Mouse (Mus musculus) lung, embryonic 16.5 days (tissue): ENCODE measurements at regions not wholly inside any gene's neighbourhood (a gene's known extent, or its start where the extent isn't known, plus 50 kb on each side); places are given as distances from the start of the nearest gene placed in this dataset.

Experiments
- ATAC-seq: fragments of 200-750 bp; cut with Nextera tagmentation; 2 replicates; pipeline ENCODE4 v1.8.0; 2017; ENCODE audit warnings: low read depth, mild to moderate bottlenecking, moderate library complexity
- H3K27ac ChIP-seq: fragments of 300-500 bp; sonication (generic); 2 replicates; pipeline ENCODE4 v1.5.1; 2014; ENCODE audit warnings: mild to moderate bottlenecking, control low read depth, low read length
- H3K27me3 ChIP-seq: fragments of 300-500 bp; sonication (generic); 2 replicates; pipeline ENCODE4 v1.6.1; 2014; ENCODE audit warnings: low read depth, low read length, mixed read lengths; ENCODE audit not compliant: control insufficient read depth, insufficient read depth
- H3K36me3 ChIP-seq: fragments of 300-500 bp; sonication (generic); 2 replicates; pipeline ENCODE4 v1.6.1; 2014; ENCODE audit warnings: low read length; ENCODE audit not compliant: control insufficient read depth, insufficient read depth
- H3K4me1 ChIP-seq: fragments of 300-500 bp; sonication (generic); replicated peaks from 2 replicates; pipeline ENCODE4 v1.6.1; 2014; ENCODE audit warnings: low read length, mixed read lengths; ENCODE audit not compliant: control insufficient read depth, insufficient read depth
- H3K4me2 ChIP-seq: fragments of 300-500 bp; sonication (generic); 2 replicates; pipeline ENCODE4 v1.6.1; 2014; ENCODE audit warnings: low read depth, low read length, control low read depth
- H3K4me3 ChIP-seq: fragments of 300-500 bp; sonication (generic); 2 replicates; pipeline ENCODE4 v1.5.1; 2014; ENCODE audit warnings: mild to moderate bottlenecking, low read length, control low read depth
- H3K9ac ChIP-seq: fragments of 300-500 bp; sonication (generic); 2 replicates; pipeline ENCODE4 v1.6.1; 2014; ENCODE audit warnings: low read length, control low read depth
- H3K9me3 ChIP-seq: fragments of 300-500 bp; sonication (generic); 2 replicates; pipeline ENCODE4 v1.6.1; 2016; ENCODE audit warnings: low read length; ENCODE audit not compliant: control insufficient read depth
- WGBS: fragments of 180-500 bp; shearing (Covaris S2); extraction: QIAGEN DNeasy Blood & Tissue Kit; methylation state at CpG from one replicate; pipeline ENCODE4 v1.1.7; 2014; 5-methylcytosine and 5-hydroxymethylcytosine counted together

GRCm38 (mm10) chr8:8992461-8993032 lies 302.2 kb upstream of the Arglu1 start:
- Histone ChIP-seq H3K9ac (peak overlapping the region; percentile 51), H3K27me3 (no peaks in the 10 kb centered on the region), H3K27ac (peak overlapping the region; percentile 89), H3K36me3 (no peaks in the 10 kb centered on the region), H3K9me3 (no peaks in the 10 kb centered on the region), H3K4me1 (peaks cover 38% of the 10 kb centered on the region), H3K4me3 (no peak overlapping the region), H3K4me2 (peak overlapping the region; percentile 38)
- 12% methylated on average over 11 of the region's 11 CpGs for WGBS
- ATAC-seq: peak; percentile 26

- Histone ChIP-seq H3K9ac (no peak overlapping the region), H3K9me3 (no peaks in the 10 kb centered on the region), H3K27me3 (no peaks in the 10 kb centered on the region), H3K4me2 (no peak overlapping the region), H3K27ac (0 out of 2 replicates have a peak overlapping the region, but pooled peaks have one; percentile 0), H3K4me1 (peaks cover 38% of the 10 kb centered on the region), H3K4me3 (no peak overlapping the region), H3K36me3 (no peaks in the 10 kb centered on the region)
- ATAC-seq: no peak
- 47% methylated on average over 8 of the region's 8 CpGs for WGBS
Measured at GRCm38 (mm10) chr8:8991026-8991425, 300.7 kb upstream of the Arglu1 start.

- no peak overlapping the region for H3K4me2 ChIP-seq
- no peak overlapping the region for H3K4me3 ChIP-seq
- no peak for ATAC-seq
- H3K27me3 ChIP-seq: no peaks in the 10 kb centered on the region
- H3K36me3 ChIP-seq: no peaks in the 10 kb centered on the region
- 71% methylated on average over 9 of the region's 9 CpGs for WGBS
- H3K27ac ChIP-seq: no peak overlapping the region
- H3K9me3 ChIP-seq: no peaks in the 10 kb centered on the region
- no peak overlapping the region for H3K9ac ChIP-seq
- peaks cover 23% of the 10 kb centered on the region for H3K4me1 ChIP-seq
Measured at GRCm38 (mm10) chr8:8986068-8986467, 295.7 kb upstream of the Arglu1 start.

- 80% methylated on average over 13 of the region's 13 CpGs for WGBS
Measured at GRCm38 (mm10) chr8:8985395-8985794, 295.1 kb upstream of the Arglu1 start.

GRCm38 (mm10) chr8:8984829-8985251 lies 294.5 kb upstream of the Arglu1 start:
- Histone ChIP-seq H3K27me3 (no peaks in the 10 kb centered on the region), H3K9ac (no peak overlapping the region), H3K27ac (no peak overlapping the region), H3K4me1 (peaks cover 18% of the 10 kb centered on the region), H3K4me2 (peak overlapping the region; percentile 1; the same call in 1 of the 2 replicates), H3K9me3 (no peaks in the 10 kb centered on the region), H3K36me3 (no peaks in the 10 kb centered on the region), H3K4me3 (no peak overlapping the region)
- no peak for ATAC-seq
- 34% methylated on average over 11 of the region's 11 CpGs for WGBS

More at GRCm38 (mm10) chr8:8985395-8985794, 295.1 kb upstream of the Arglu1 start:
- H3K4me3 ChIP-seq: no peak overlapping the region
- no peaks in the 10 kb centered on the region for H3K27me3 ChIP-seq
- H3K9ac ChIP-seq: no peak overlapping the region; the same call in 1 of the 2 replicates
- peaks cover 18% of the 10 kb centered on the region for H3K4me1 ChIP-seq
- no peak for ATAC-seq
- H3K9me3 ChIP-seq: no peaks in the 10 kb centered on the region
- no peak overlapping the region for H3K27ac ChIP-seq
- no peak overlapping the region for H3K4me2 ChIP-seq
- no peaks in the 10 kb centered on the region for H3K36me3 ChIP-seq

GRCm38 (mm10) chr8:8984159-8984828 lies 294.0 kb upstream of the Arglu1 start:
- Histone ChIP-seq H3K4me2 (peak overlapping the region; percentile 13; the same call in 1 of the 2 replicates), H3K4me3 (no peak overlapping the region), H3K9ac (no peak overlapping the region), H3K36me3 (no peaks in the 10 kb centered on the region), H3K27me3 (no peaks in the 10 kb centered on the region), H3K27ac (no peak overlapping the region), H3K9me3 (no peaks in the 10 kb centered on the region), H3K4me1 (peaks cover 20% of the 10 kb centered on the region)
- ATAC-seq: no peak
- 26% methylated on average over 13 of the region's 13 CpGs for WGBS

- H3K4me1 ChIP-seq: peaks cover 20% of the 10 kb centered on the region
- H3K27me3 ChIP-seq: no peaks in the 10 kb centered on the region
- no peaks in the 10 kb centered on the region for H3K36me3 ChIP-seq
- ATAC-seq: peak; percentile 75
- H3K9ac ChIP-seq: peak overlapping the region; percentile 18; the same call in 1 of the 2 replicates
- no peak overlapping the region for H3K4me3 ChIP-seq
- H3K9me3 ChIP-seq: no peaks in the 10 kb centered on the region
- WGBS: 43% methylated on average over 5 of the region's 5 CpGs
- no peak overlapping the region for H3K4me2 ChIP-seq
- peak overlapping the region; percentile 31; the same call in 1 of the 2 replicates for H3K27ac ChIP-seq
Measured at GRCm38 (mm10) chr8:8983133-8983661, 292.9 kb upstream of the Arglu1 start.

GRCm38 (mm10) chr8:8978969-8979368 lies 288.6 kb upstream of the Arglu1 start:
- H3K4me2 ChIP-seq: no peak overlapping the region
- H3K36me3 ChIP-seq: no peaks in the 10 kb centered on the region
- H3K9me3 ChIP-seq: no peaks in the 10 kb centered on the region
- WGBS: 33% methylated on average over 1 of the region's 1 CpGs
- ATAC-seq: no peak
- no peaks in the 10 kb centered on the region for H3K27me3 ChIP-seq
- H3K4me1 ChIP-seq: peaks cover 13% of the 10 kb centered on the region
- H3K27ac ChIP-seq: peak overlapping the region; percentile 30; the same call in 1 of the 2 replicates
- no peak overlapping the region for H3K9ac ChIP-seq
- no peak overlapping the region for H3K4me3 ChIP-seq

GRCm38 (mm10) chr8:8973769-8974168 lies 283.4 kb upstream of the Arglu1 start:
- peak; percentile 69; the same call in 1 of the 2 replicates for ATAC-seq
- Histone ChIP-seq H3K27me3 (no peaks in the 10 kb centered on the region), H3K27ac (no peak overlapping the region), H3K9me3 (no peaks in the 10 kb centered on the region), H3K9ac (no peak overlapping the region), H3K4me1 (no peaks in the 10 kb centered on the region; the same call in 1 of the 2 replicates), H3K4me3 (no peak overlapping the region), H3K4me2 (no peak overlapping the region), H3K36me3 (no peaks in the 10 kb centered on the region)
- 27% methylated on average over 6 of the region's 6 CpGs for WGBS
